Mouse (Mus musculus): ENCODE measurements around the gene Dnaja3. TPM values are rescaled to one million over a fixed set of nuclear protein-coding genes. Genes with fewer than 3 reads are reported as not detected.
A peak's percentile ranks its signal among the peaks of the same experiment; 100 is the strongest.
"Not testable (repeated sequence)": the region's sequence is repeated elsewhere in the genome, so short reads cannot be mapped to it uniquely, and the experiment has no call there.

Dnaja3 gene
- polyA plus RNA-seq, 1 experiment = 33.0 TPM

- peaks cover 7% of the 10 kb centered on the region for H3K36me3 ChIP-seq (ENCODE audit: control insufficient read depth, insufficient read depth)
- no peak overlapping the region for H3ac ChIP-seq (ENCODE audit: control insufficient read depth, insufficient read length, low read depth)
- TF ChIP-seq MYOG (IDR thresholded peaks at IDR 0.05; ENCODE audit: control insufficient read depth, extremely low read depth, insufficient read length) (no peak), CTCF (IDR thresholded peaks at IDR 0.05; ENCODE audit: control insufficient read depth, insufficient read depth, insufficient read length) (no peak), CEBPB (IDR thresholded peaks at IDR 0.05; ENCODE audit: low read depth) (no peak), USF1 (IDR thresholded peaks at IDR 0.05; ENCODE audit: low read depth) (no peak), MAX (IDR thresholded peaks at IDR 0.05) (no peak), MYOD1 (IDR thresholded peaks at IDR 0.05; ENCODE audit: control insufficient read depth, insufficient read length, low read depth) (no peak), FOSL1 (IDR thresholded peaks at IDR 0.05; ENCODE audit: insufficient read depth, low read length, poor library complexity, severe bottlenecking) (no peak)
- H3K79me3 ChIP-seq (ENCODE audit: low read depth) = no peaks in the 10 kb centered on the region
- peaks cover 9% of the 10 kb centered on the region for H3K79me2 ChIP-seq (ENCODE audit: control insufficient read depth, insufficient read depth)
- H3K27me3 ChIP-seq (ENCODE audit: control insufficient read depth, insufficient read depth, insufficient read length) = no peaks in the 10 kb centered on the region
- H3K4me3 ChIP-seq (ENCODE audit: insufficient read depth, poor library complexity, severe bottlenecking) = no peak overlapping the region
These were observed 38.3 kb downstream of the Dnaja3 start for GRCm38 (mm10) chr16:4678080-4678479.

DNA sequence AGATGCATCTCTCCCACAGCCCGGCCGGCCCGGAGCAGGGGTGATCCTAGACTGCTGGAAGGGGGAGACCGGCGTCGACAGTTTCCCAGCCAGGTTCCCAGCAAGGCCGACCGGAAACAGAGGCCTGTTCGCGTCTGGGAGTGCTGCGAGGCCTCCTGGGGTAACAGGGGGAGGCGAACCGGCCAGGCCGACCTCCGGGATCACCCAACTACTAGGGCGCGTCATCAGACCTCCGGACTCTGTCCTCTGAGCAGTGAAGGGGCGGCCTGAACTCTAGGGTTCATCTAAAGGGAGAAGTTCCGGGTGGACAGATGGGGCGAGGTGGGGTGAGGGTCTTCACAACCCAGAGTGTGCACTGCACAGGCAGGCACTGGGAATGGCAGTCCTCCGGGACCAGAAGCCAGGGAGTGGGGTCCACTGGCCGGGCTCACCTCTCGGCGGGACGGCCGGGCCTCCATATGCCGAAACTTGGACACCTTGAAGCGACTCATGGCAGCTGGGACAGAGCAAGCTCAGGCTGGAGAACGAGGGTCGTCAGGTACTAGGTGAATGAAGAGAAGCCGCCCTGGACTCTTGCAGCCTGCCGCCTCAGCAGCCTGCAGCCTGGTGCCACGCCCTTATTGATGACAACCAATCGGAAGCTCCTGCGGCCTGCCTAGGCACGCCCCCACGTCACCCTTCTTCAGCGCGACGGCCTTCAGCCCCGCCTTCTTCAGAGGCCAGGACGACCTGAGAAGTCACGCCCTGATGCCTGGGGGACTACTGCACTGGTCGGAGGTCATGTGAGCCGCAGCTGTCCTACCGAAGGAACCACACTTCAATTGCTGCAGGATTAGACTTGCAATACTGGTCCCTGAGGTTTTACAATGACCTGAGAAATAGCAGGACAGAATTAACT lies 39.6 kb downstream of the Dnaja3 start, which contains the start of gene Coro7:
Coro7 (minus strand) TSS at position 657 of the 898 bp plus-strand sequence.
- H3K79me2 ChIP-seq (ENCODE audit: control insufficient read depth, insufficient read depth) = peaks cover 13% of the 10 kb centered on the region
- H3ac ChIP-seq (ENCODE audit: control insufficient read depth, insufficient read length, low read depth) = peak within 1 kb of the TSS; percentile 64
- peaks cover 4% of the 10 kb centered on the region for H3K79me3 ChIP-seq (ENCODE audit: low read depth)
- peak; percentile 37 for TF ChIP-seq MYOD1 (IDR thresholded peaks at IDR 0.05; ENCODE audit: control insufficient read depth, insufficient read length, low read depth)
- TF ChIP-seq USF1 (IDR thresholded peaks at IDR 0.05; ENCODE audit: low read depth) = peak; percentile 85
- no peak for TF ChIP-seq FOSL1 (IDR thresholded peaks at IDR 0.05; ENCODE audit: insufficient read depth, low read length, poor library complexity, severe bottlenecking)
- TF ChIP-seq MAX (IDR thresholded peaks at IDR 0.05) = peak; percentile 19
- H3K36me3 ChIP-seq (ENCODE audit: control insufficient read depth, insufficient read depth) = peaks cover 7% of the 10 kb centered on the region
- H3K27me3 ChIP-seq (ENCODE audit: control insufficient read depth, insufficient read depth, insufficient read length) = no peaks in the 10 kb centered on the region
- H3K4me3 ChIP-seq (ENCODE audit: insufficient read depth, poor library complexity, severe bottlenecking) = peak within 1 kb of the TSS; percentile 55

DNA sequence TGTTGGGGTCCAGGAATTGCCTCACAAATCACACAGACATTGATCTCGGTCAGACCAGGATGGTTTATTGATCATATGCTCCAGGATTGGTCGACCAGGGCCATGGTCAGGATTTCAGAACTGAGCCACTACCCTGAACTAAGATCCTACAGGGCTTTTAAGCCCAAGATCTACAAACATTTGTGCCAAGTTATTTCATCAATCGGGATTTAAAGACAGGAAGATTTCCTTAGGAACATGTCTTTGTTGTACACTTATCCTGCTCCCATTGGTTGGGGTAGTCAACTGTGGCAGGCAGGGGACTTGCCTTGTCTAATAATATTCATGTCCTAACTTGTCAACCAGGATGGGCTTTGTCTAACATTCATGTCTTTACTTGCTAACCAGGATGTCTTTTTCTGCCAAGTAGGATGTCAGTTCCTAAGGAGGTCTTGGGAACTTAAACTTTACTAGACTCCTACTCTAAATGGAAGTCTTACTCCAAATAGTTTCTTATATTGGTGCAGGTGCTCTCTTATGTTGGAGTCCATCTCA lies 41.2 kb downstream of the Dnaja3 start:
- Histone ChIP-seq H3K79me3 (ENCODE audit: low read depth) (peaks cover 20% of the 10 kb centered on the region), H3K79me2 (ENCODE audit: control insufficient read depth, insufficient read depth) (peaks cover 29% of the 10 kb centered on the region)
- not testable (repeated sequence) for H3K4me3 ChIP-seq (ENCODE audit: insufficient read depth, poor library complexity, severe bottlenecking); H3K36me3 ChIP-seq (ENCODE audit: control insufficient read depth, insufficient read depth); H3K27me3 ChIP-seq (ENCODE audit: control insufficient read depth, insufficient read depth, insufficient read length); H3ac ChIP-seq (ENCODE audit: control insufficient read depth, insufficient read length, low read depth)

- no peak overlapping the region for H3ac ChIP-seq (ENCODE audit: control insufficient read depth, insufficient read length, low read depth)
- peaks cover 31% of the 10 kb centered on the region for H3K79me2 ChIP-seq (ENCODE audit: control insufficient read depth, insufficient read depth)
- H3K79me3 ChIP-seq (ENCODE audit: low read depth) = peaks cover 20% of the 10 kb centered on the region
- no peak overlapping the region for H3K4me3 ChIP-seq (ENCODE audit: insufficient read depth, poor library complexity, severe bottlenecking)
- peaks cover 15% of the 10 kb centered on the region for H3K36me3 ChIP-seq (ENCODE audit: control insufficient read depth, insufficient read depth)
- TF ChIP-seq USF1 (IDR thresholded peaks at IDR 0.05; ENCODE audit: low read depth) = no peak
- no peak for TF ChIP-seq MYOG (IDR thresholded peaks at IDR 0.05; ENCODE audit: control insufficient read depth, extremely low read depth, insufficient read length)
- TF ChIP-seq FOSL1 (IDR thresholded peaks at IDR 0.05; ENCODE audit: insufficient read depth, low read length, poor library complexity, severe bottlenecking) = no peak
- TF ChIP-seq MAX (IDR thresholded peaks at IDR 0.05) = no peak
- TF ChIP-seq CTCF (IDR thresholded peaks at IDR 0.05; ENCODE audit: control insufficient read depth, insufficient read depth, insufficient read length) = no peak
- no peak for TF ChIP-seq CEBPB (IDR thresholded peaks at IDR 0.05; ENCODE audit: low read depth)
- TF ChIP-seq MYOD1 (IDR thresholded peaks at IDR 0.05; ENCODE audit: control insufficient read depth, insufficient read length, low read depth) = no peak
- H3K27me3 ChIP-seq (ENCODE audit: control insufficient read depth, insufficient read depth, insufficient read length) = no peaks in the 10 kb centered on the region
These were observed 42.9 kb downstream of the Dnaja3 start for GRCm38 (mm10) chr16:4682628-4683179.

DNA sequence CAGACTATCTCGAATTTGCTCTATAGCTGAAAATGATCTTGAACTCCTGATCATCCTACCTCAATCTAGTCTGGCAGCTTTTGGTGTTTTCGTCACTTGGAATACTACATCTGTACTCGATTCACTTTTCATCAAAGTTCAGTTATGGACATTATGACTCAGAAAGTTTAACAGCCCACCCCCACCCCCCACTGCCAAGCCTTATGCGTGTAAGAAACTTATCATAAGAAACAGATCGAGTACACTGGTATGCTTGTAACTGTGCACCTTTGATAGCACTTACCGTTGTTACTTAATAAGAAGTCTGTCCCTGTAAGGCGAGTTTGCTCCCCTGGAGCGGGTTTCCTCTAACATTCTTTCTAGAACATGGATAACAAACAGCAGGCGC lies 43.4 kb downstream of the Dnaja3 start:
- Histone ChIP-seq H3K36me3 (ENCODE audit: control insufficient read depth, insufficient read depth) (peaks cover 20% of the 10 kb centered on the region), H3ac (ENCODE audit: control insufficient read depth, insufficient read length, low read depth) (peak overlapping the region; percentile 60), H3K79me2 (ENCODE audit: control insufficient read depth, insufficient read depth) (peaks cover 31% of the 10 kb centered on the region), H3K79me3 (ENCODE audit: low read depth) (peaks cover 20% of the 10 kb centered on the region), H3K4me3 (ENCODE audit: insufficient read depth, poor library complexity, severe bottlenecking) (peak overlapping the region; percentile 92), H3K27me3 (ENCODE audit: control insufficient read depth, insufficient read depth, insufficient read length) (no peaks in the 10 kb centered on the region)
- TF ChIP-seq FOSL1 (IDR thresholded peaks at IDR 0.05; ENCODE audit: insufficient read depth, low read length, poor library complexity, severe bottlenecking) = no peak
- TF ChIP-seq CTCF (IDR thresholded peaks at IDR 0.05; ENCODE audit: control insufficient read depth, insufficient read depth, insufficient read length) = no peak
- TF ChIP-seq USF1 (IDR thresholded peaks at IDR 0.05; ENCODE audit: low read depth) = no peak
- TF ChIP-seq CEBPB (IDR thresholded peaks at IDR 0.05; ENCODE audit: low read depth) = no peak
- TF ChIP-seq MYOD1 (IDR thresholded peaks at IDR 0.05; ENCODE audit: control insufficient read depth, insufficient read length, low read depth) = no peak
- TF ChIP-seq MYOG (IDR thresholded peaks at IDR 0.05; ENCODE audit: control insufficient read depth, extremely low read depth, insufficient read length) = no peak
- TF ChIP-seq MAX (IDR thresholded peaks at IDR 0.05) = no peak

Data from C2C12 (cell line).